Mouse (Mus musculus): ENCODE results near the gene Fam219a. TPM values are rescaled to one million over a fixed set of nuclear protein-coding genes. Genes with fewer than 3 reads are reported as not detected.

The Fam219a gene
- polyA plus RNA-seq, 1 experiment from 2014 or later = 1.9 TPM

DNA sequence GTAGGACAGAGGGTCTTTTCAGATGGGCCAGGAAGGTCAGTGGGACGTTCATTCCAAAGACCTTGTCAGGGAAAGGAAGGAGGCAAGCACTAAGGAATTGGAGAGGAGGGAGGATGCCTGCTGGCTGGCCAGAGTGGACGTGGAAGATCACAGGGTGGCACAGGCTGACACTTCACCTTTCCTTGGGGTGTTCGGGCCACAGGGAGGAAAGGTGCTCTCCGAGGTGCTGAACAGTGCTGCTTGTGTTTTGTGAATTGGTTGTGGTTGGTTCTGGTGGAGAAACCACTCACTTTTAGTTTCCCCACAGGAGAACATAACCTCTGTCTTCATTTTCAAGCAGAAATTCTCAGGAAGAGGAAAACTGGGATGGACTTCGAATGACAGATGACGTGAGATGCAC is 36.9 kb downstream of the Fam219a start:
- Histone ChIP-seq H3K9ac (ENCODE audit: low read length) (no peak overlapping the region), H3K36me3 (ENCODE audit: control insufficient read depth, insufficient read depth, low read length) (no peaks in the 10 kb centered on the region), H3K9me3 (ENCODE audit: control insufficient read depth, low read length) (no peaks in the 10 kb centered on the region), H3K4me1 (replicated peaks; ENCODE audit: control insufficient read depth, insufficient read depth, low read length) (0 out of 2 replicates have a peak, but pooled peaks cover 2% of the 10 kb centered on the region), H3K4me3 (ENCODE audit: low read length) (no peak overlapping the region), H3K27me3 (ENCODE audit: control insufficient read depth, insufficient read depth, low read depth, low read length) (no peaks in the 10 kb centered on the region), H3K27ac (ENCODE audit: low read length) (no peak overlapping the region), H3K4me2 (ENCODE audit: low read depth, low read length) (no peak overlapping the region)
- ATAC-seq (ENCODE audit: low read depth) = no peak
- 16% methylated on average over 6 of the region's 6 CpGs for WGBS

GRCm38 (mm10) chr4:41527996-41528395 is 41.3 kb downstream of the Fam219a start:
- Histone ChIP-seq H3K4me1 (replicated peaks; ENCODE audit: control insufficient read depth, insufficient read depth, low read length) (0 out of 2 replicates have a peak, but pooled peaks cover 2% of the 10 kb centered on the region), H3K4me3 (ENCODE audit: low read length) (no peak overlapping the region), H3K9ac (ENCODE audit: low read length) (no peak overlapping the region), H3K4me2 (ENCODE audit: low read depth, low read length) (no peak overlapping the region), H3K27me3 (ENCODE audit: control insufficient read depth, insufficient read depth, low read depth, low read length) (no peaks in the 10 kb centered on the region), H3K27ac (ENCODE audit: low read length) (no peak overlapping the region), H3K9me3 (ENCODE audit: control insufficient read depth, low read length) (no peaks in the 10 kb centered on the region), H3K36me3 (ENCODE audit: control insufficient read depth, insufficient read depth, low read length) (no peaks in the 10 kb centered on the region)
- WGBS = 20% methylated on average over 8 of the region's 8 CpGs
- 0 out of 2 replicates have a peak, but pooled peaks have one; percentile 15 for ATAC-seq (ENCODE audit: low read depth)

- Histone ChIP-seq H3K4me2 (ENCODE audit: low read depth, low read length) (no peak overlapping the region), H3K27ac (ENCODE audit: low read length) (no peak overlapping the region), H3K4me3 (ENCODE audit: low read length) (no peak overlapping the region), H3K4me1 (replicated peaks; ENCODE audit: control insufficient read depth, insufficient read depth, low read length) (0 out of 2 replicates have a peak, but pooled peaks cover 2% of the 10 kb centered on the region), H3K27me3 (ENCODE audit: control insufficient read depth, insufficient read depth, low read depth, low read length) (no peaks in the 10 kb centered on the region), H3K9ac (ENCODE audit: low read length) (no peak overlapping the region), H3K9me3 (ENCODE audit: control insufficient read depth, low read length) (no peaks in the 10 kb centered on the region), H3K36me3 (ENCODE audit: control insufficient read depth, insufficient read depth, low read length) (no peaks in the 10 kb centered on the region)
- no peak for ATAC-seq (ENCODE audit: low read depth)
- 39% methylated on average over 13 of the region's 13 CpGs for WGBS
Observed at GRCm38 (mm10) chr4:41527076-41527475, 42.3 kb downstream of the Fam219a start.

DNA sequence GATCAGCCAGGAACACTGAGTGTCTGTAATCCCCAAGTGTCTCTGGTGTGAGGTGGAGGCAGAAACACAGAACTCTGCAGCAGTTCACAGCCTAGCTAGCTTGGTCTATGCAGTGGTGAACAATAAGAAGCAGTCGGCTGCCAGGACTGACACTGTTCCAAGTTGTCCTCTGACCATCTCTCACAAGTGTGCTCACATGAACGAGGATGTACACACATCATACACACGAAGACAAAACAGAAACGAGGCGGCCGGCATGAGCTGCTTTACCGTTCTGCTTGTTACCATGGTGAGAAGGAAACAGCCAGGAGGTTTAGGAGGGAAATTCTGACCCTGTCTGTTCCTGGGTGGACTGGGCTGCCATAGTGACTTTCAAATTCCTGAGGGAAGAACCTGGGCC is 42.8 kb downstream of the Fam219a start:
- Histone ChIP-seq H3K36me3 (ENCODE audit: control insufficient read depth, insufficient read depth, low read length) (no peaks in the 10 kb centered on the region), H3K4me1 (replicated peaks; ENCODE audit: control insufficient read depth, insufficient read depth, low read length) (0 out of 2 replicates have a peak, but pooled peaks cover 2% of the 10 kb centered on the region), H3K4me2 (ENCODE audit: low read depth, low read length) (no peak overlapping the region), H3K9me3 (ENCODE audit: control insufficient read depth, low read length) (no peaks in the 10 kb centered on the region), H3K27ac (ENCODE audit: low read length) (no peak overlapping the region), H3K9ac (ENCODE audit: low read length) (no peak overlapping the region), H3K27me3 (ENCODE audit: control insufficient read depth, insufficient read depth, low read depth, low read length) (no peaks in the 10 kb centered on the region), H3K4me3 (ENCODE audit: low read length) (no peak overlapping the region)
- ATAC-seq (ENCODE audit: low read depth) = no peak
- 51% methylated on average over 7 of the region's 7 CpGs for WGBS

GRCm38 (mm10) chr4:41524829-41525228 is 44.5 kb downstream of the Fam219a start:
- Histone ChIP-seq H3K27ac (ENCODE audit: low read length) (no peak overlapping the region), H3K36me3 (ENCODE audit: control insufficient read depth, insufficient read depth, low read length) (no peaks in the 10 kb centered on the region), H3K27me3 (ENCODE audit: control insufficient read depth, insufficient read depth, low read depth, low read length) (no peaks in the 10 kb centered on the region), H3K9ac (ENCODE audit: low read length) (no peak overlapping the region), H3K4me3 (ENCODE audit: low read length) (no peak overlapping the region), H3K9me3 (ENCODE audit: control insufficient read depth, low read length) (no peaks in the 10 kb centered on the region), H3K4me2 (ENCODE audit: low read depth, low read length) (no peak overlapping the region), H3K4me1 (replicated peaks; ENCODE audit: control insufficient read depth, insufficient read depth, low read length) (0 out of 2 replicates have a peak, but pooled peaks cover 2% of the 10 kb centered on the region)
- WGBS = 60% methylated on average over 9 of the region's 9 CpGs
- ATAC-seq (ENCODE audit: low read depth) = no peak

DNA sequence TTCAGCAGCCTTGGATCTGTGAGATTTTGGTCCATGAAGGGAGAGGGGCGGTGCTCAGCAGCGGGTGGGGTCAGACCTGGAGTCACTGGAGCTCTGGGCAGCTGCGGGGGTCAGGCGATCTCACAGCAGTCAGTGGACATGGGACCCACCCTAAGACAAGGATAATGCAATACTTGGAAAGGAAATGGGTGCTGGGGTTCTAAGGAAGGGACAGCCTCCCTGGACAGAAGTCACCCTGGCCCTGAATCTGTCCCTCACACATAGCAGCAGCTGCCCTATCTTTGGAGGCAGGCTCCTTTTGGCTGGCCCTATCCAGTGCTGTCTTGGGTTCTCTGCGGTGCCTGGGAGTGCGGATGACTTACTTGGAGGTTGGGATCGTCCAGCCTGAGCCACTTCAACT is 45.5 kb downstream of the Fam219a start:
- Histone ChIP-seq H3K4me1 (replicated peaks; ENCODE audit: control insufficient read depth, insufficient read depth, low read length) (0 out of 2 replicates have a peak, but pooled peaks cover 2% of the 10 kb centered on the region), H3K4me3 (ENCODE audit: low read length) (no peak overlapping the region), H3K4me2 (ENCODE audit: low read depth, low read length) (no peak overlapping the region), H3K9me3 (ENCODE audit: control insufficient read depth, low read length) (no peaks in the 10 kb centered on the region), H3K27me3 (ENCODE audit: control insufficient read depth, insufficient read depth, low read depth, low read length) (no peaks in the 10 kb centered on the region), H3K36me3 (ENCODE audit: control insufficient read depth, insufficient read depth, low read length) (no peaks in the 10 kb centered on the region), H3K9ac (ENCODE audit: low read length) (no peak overlapping the region), H3K27ac (ENCODE audit: low read length) (no peak overlapping the region)
- 72% methylated on average over 7 of the region's 7 CpGs for WGBS
- no peak for ATAC-seq (ENCODE audit: low read depth)

DNA sequence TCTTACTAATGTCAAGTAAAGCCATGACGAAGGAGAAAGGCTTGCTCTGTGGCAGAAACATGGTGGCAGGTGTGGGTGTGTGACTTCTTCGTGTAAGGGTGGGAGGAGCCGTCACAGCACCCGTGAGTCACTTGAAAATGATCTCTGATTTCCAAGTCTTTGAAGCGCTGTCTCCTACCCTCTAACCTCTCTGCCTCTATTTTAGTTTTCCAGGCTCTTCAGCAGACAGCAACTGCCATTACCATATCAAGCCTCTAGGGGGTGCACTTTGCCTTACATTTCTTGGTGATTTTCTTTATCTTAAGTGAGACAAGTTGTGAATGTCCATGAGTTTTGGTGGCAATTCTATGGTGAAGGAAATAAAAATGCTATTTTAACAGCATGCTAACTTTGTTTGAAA is 46.5 kb downstream of the Fam219a start:
- Histone ChIP-seq H3K36me3 (ENCODE audit: control insufficient read depth, insufficient read depth, low read length) (no peaks in the 10 kb centered on the region), H3K4me1 (replicated peaks; ENCODE audit: control insufficient read depth, insufficient read depth, low read length) (no peaks in the 10 kb centered on the region), H3K27me3 (ENCODE audit: control insufficient read depth, insufficient read depth, low read depth, low read length) (no peaks in the 10 kb centered on the region), H3K9me3 (ENCODE audit: control insufficient read depth, low read length) (no peaks in the 10 kb centered on the region), H3K4me2 (ENCODE audit: low read depth, low read length) (no peak overlapping the region), H3K9ac (ENCODE audit: low read length) (no peak overlapping the region), H3K27ac (ENCODE audit: low read length) (no peak overlapping the region), H3K4me3 (ENCODE audit: low read length) (no peak overlapping the region)
- no peak for ATAC-seq (ENCODE audit: low read depth)
- WGBS = 32% methylated on average over 5 of the region's 5 CpGs

GRCm38 (mm10) chr4:41522136-41522535 is 47.2 kb downstream of the Fam219a start:
- 0 out of 2 replicates have a peak, but pooled peaks have one; percentile 15 for ATAC-seq (ENCODE audit: low read depth)
- WGBS = 54% methylated on average over 6 of the region's 6 CpGs
- Histone ChIP-seq H3K9me3 (ENCODE audit: control insufficient read depth, low read length) (no peaks in the 10 kb centered on the region), H3K4me1 (replicated peaks; ENCODE audit: control insufficient read depth, insufficient read depth, low read length) (no peaks in the 10 kb centered on the region), H3K27me3 (ENCODE audit: control insufficient read depth, insufficient read depth, low read depth, low read length) (no peaks in the 10 kb centered on the region), H3K9ac (ENCODE audit: low read length) (no peak overlapping the region), H3K4me2 (ENCODE audit: low read depth, low read length) (no peak overlapping the region), H3K36me3 (ENCODE audit: control insufficient read depth, insufficient read depth, low read length) (no peaks in the 10 kb centered on the region), H3K4me3 (ENCODE audit: low read length) (no peak overlapping the region), H3K27ac (ENCODE audit: low read length) (no peak overlapping the region)

DNA sequence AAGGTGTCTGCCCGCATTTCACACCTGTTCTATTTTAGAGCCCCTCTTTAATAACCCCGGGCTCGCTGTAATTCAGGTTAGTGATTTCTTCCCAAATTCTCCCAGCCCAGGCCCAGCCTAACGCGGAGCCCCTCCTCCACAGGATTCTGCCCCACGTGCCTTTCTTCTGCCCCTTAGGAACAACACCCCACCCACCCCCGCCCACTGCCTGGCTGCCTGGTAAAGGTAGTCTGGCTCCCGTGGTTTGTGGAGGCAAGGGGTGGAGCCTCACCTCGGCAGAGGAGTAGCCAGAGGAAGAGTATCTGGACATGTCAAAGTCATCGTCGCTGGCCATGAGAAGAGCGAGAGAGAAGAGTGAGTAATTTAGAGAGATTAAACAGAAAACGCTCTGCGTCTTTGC is 48.7 kb downstream of the Fam219a start:
- Histone ChIP-seq H3K9ac (ENCODE audit: low read length) (no peak overlapping the region), H3K36me3 (ENCODE audit: control insufficient read depth, insufficient read depth, low read length) (no peaks in the 10 kb centered on the region), H3K4me1 (replicated peaks; ENCODE audit: control insufficient read depth, insufficient read depth, low read length) (no peaks in the 10 kb centered on the region), H3K27ac (ENCODE audit: low read length) (no peak overlapping the region), H3K27me3 (ENCODE audit: control insufficient read depth, insufficient read depth, low read depth, low read length) (no peaks in the 10 kb centered on the region), H3K4me2 (ENCODE audit: low read depth, low read length) (no peak overlapping the region), H3K4me3 (ENCODE audit: low read length) (no peak overlapping the region), H3K9me3 (ENCODE audit: control insufficient read depth, low read length) (no peaks in the 10 kb centered on the region)
- ATAC-seq (ENCODE audit: low read depth) = no peak
- WGBS = 36% methylated on average over 14 of the region's 14 CpGs

GRCm38 (mm10) chr4:41519195-41519594 is 50.1 kb downstream of the Fam219a start:
- H3K27me3 ChIP-seq (ENCODE audit: control insufficient read depth, insufficient read depth, low read depth, low read length) = no peaks in the 10 kb centered on the region
- H3K4me2 ChIP-seq (ENCODE audit: low read depth, low read length) = no peak overlapping the region
- 88% methylated on average over 5 of the region's 5 CpGs for WGBS
- no peak overlapping the region for H3K9ac ChIP-seq (ENCODE audit: low read length)
- no peak overlapping the region for H3K4me3 ChIP-seq (ENCODE audit: low read length)
- no peak for ATAC-seq (ENCODE audit: low read depth)
- no peaks in the 10 kb centered on the region for H3K36me3 ChIP-seq (ENCODE audit: control insufficient read depth, insufficient read depth, low read length)
- no peaks in the 10 kb centered on the region for H3K9me3 ChIP-seq (ENCODE audit: control insufficient read depth, low read length)
- H3K27ac ChIP-seq (ENCODE audit: low read length) = no peak overlapping the region
- H3K4me1 ChIP-seq (replicated peaks; ENCODE audit: control insufficient read depth, insufficient read depth, low read length) = no peaks in the 10 kb centered on the region
